ENCODE assay signal across 16 mouse cellular contexts in the genomic region with DNA sequence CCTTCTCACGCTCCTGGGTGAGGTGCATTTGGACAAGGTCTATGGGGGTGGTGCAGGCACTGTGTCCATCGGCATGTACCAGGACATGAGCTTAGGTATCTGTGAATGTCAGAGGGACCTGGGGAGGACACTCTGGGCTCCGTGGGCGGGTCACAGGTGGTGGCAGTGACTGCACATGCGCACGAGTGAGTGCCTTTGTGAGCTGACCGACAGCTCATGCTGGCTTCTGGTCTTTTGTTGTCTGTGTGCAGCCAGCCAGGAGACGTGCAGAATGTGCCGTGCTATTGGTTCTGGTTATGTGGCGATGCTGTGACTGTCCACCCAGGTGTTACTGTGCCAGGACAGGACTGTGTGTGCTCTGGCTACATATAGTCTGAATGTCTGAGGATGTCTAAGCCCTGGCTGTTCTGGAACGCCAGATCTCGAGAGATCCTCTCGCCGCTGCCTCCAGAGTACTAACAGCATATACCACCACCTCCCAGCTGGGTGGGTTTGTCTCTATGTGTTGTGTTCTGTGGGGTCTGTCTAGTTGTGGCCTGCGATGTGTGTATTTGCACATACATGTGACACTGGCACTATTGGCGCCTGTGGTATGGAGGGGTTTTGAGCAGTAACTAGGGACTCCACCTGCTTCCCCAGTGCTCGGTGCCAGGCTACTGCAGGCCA. TPM values are rescaled to one million over a fixed set of nuclear protein-coding genes. Genes with fewer than 3 reads are reported as not detected.
DNase-seq lines count a peak whose midpoint lies in the region; ATAC-seq lines count a peak whose summit lies in the region.
"Had no signal": no experiment of that assay in that cellular context is flagged by ENCODE, and none has a peak within 500 bp of the region (broad histone marks: within the 10 kb centered on the region; RNA-seq: fewer than 3 reads in every experiment).

No protein-coding gene starts in this region.

- H3K9me3 ChIP-seq in kidney, embryonic 15.5 days (replicated peaks) = no peaks in the 10 kb centered on the region
- H3K9me3 ChIP-seq in forebrain, embryonic 10.5 days = no peaks in the 10 kb centered on the region
- H3K9me3 ChIP-seq in hindbrain, embryonic 16.5 days (ENCODE audit: control insufficient read depth, low read length) = no peaks in the 10 kb centered on the region
- no peaks in the 10 kb centered on the region for H3K9me3 ChIP-seq in neural tube, embryonic 14.5 days (ENCODE audit: control insufficient read depth, low read length)

- intact Hi-C loops in heart, postnatal 14 days (cut with DNase I) = no loop called here

- peak overlapping the region; percentile 45 for H3K27ac ChIP-seq in kidney, embryonic 15.5 days
- H3K27ac ChIP-seq in forebrain, embryonic 10.5 days = peak overlapping the region; percentile 90
- H3K27ac ChIP-seq in hindbrain, embryonic 16.5 days (ENCODE audit: low read depth, low read length) = peak overlapping the region; percentile 92
- H3K27ac ChIP-seq in neural tube, embryonic 14.5 days (ENCODE audit: low read depth, low read length) = peak overlapping the region; percentile 87

- no peak overlapping the region for H3K9ac ChIP-seq in kidney, embryonic 15.5 days
- peak overlapping the region; percentile 50 for H3K9ac ChIP-seq in hindbrain, embryonic 16.5 days (ENCODE audit: low read depth, low read length)
- no peak overlapping the region; the same call in 1 of the 2 replicates for H3K9ac ChIP-seq in neural tube, embryonic 14.5 days (replicated peaks; ENCODE audit: low read depth, low read length)

- H3K4me2 ChIP-seq in kidney, embryonic 15.5 days = peak overlapping the region; percentile 21; the same call in 1 of the 2 replicates
- H3K4me2 ChIP-seq in hindbrain, embryonic 16.5 days (ENCODE audit: low read length) = peak overlapping the region; percentile 25
- peak overlapping the region; percentile 14; the same call in 1 of the 2 replicates for H3K4me2 ChIP-seq in neural tube, embryonic 14.5 days (ENCODE audit: low read depth, low read length)

- DNase-seq in kidney, adult 8-10 months = no peak
- peak; percentile 42 for DNase-seq in forebrain, embryonic 10.5 days (ENCODE audit: extremely low spot score, low spot score)
- DNase-seq in heart, postnatal 14 days = no peak
- no peak for DNase-seq in gastrocnemius, postnatal 10 days
- DNase-seq: adrenal gland, postnatal 25 days; cerebellum, adult 8-10 months; heart, adult 11 months; liver; thymus, adult 18-20 months had no signal

- peaks cover 21% of the 10 kb centered on the region for H3K36me3 ChIP-seq in kidney, embryonic 15.5 days
- peaks cover 61% of the 10 kb centered on the region for H3K36me3 ChIP-seq in forebrain, embryonic 10.5 days (replicated peaks)
- peaks cover 3% of the 10 kb centered on the region for H3K36me3 ChIP-seq in hindbrain, embryonic 16.5 days (ENCODE audit: control insufficient read depth, insufficient read depth, low read length)
- peaks cover 3% of the 10 kb centered on the region; the same call in 1 of the 2 replicates for H3K36me3 ChIP-seq in neural tube, embryonic 14.5 days (ENCODE audit: control insufficient read depth, insufficient read depth, low read length)

- WGBS in kidney, embryonic 15.5 days = 64% methylated on average over 17 of the region's 17 CpGs
- WGBS in forebrain, embryonic 10.5 days = 54% methylated on average over 17 of the region's 17 CpGs
- 15% methylated on average over 17 of the region's 17 CpGs for WGBS in hindbrain, embryonic 16.5 days
- 28% methylated on average over 17 of the region's 17 CpGs for WGBS in neural tube, embryonic 14.5 days

- no peaks in the 10 kb centered on the region for H3K27me3 ChIP-seq in kidney, embryonic 15.5 days
- H3K27me3 ChIP-seq in forebrain, embryonic 10.5 days (ENCODE audit: poor library complexity, severe bottlenecking) = no peaks in the 10 kb centered on the region
- no peaks in the 10 kb centered on the region for H3K27me3 ChIP-seq in hindbrain, embryonic 16.5 days (replicated peaks; ENCODE audit: control insufficient read depth, insufficient read depth, low read length)
- no peaks in the 10 kb centered on the region for H3K27me3 ChIP-seq in neural tube, embryonic 14.5 days (ENCODE audit: control insufficient read depth, insufficient read depth, low read length)

- ATAC-seq in kidney, embryonic 15.5 days (replicated peaks; ENCODE audit: low FRiP score) = no peak
- ATAC-seq in hindbrain, embryonic 16.5 days = peak; percentile 10; the same call in 1 of the 2 replicates
- peak; percentile 31 for ATAC-seq in neural tube, embryonic 14.5 days (ENCODE audit: low read depth)
- ATAC-seq in monocyte, adult 5-6 weeks (replicated peaks; ENCODE audit: insufficient number of reproducible peaks, low FRiP score, low TSS enrichment, poor library complexity, severe bottlenecking) = no peak
- ATAC-seq: intestine, postnatal 0 days had no signal

- H3K4me1 ChIP-seq in kidney, embryonic 15.5 days = peaks cover 81% of the 10 kb centered on the region
- peaks cover 78% of the 10 kb centered on the region for H3K4me1 ChIP-seq in forebrain, embryonic 10.5 days
- peaks cover 34% of the 10 kb centered on the region for H3K4me1 ChIP-seq in hindbrain, embryonic 16.5 days (ENCODE audit: control insufficient read depth, insufficient read depth, low read depth, low read length)
- peaks cover 32% of the 10 kb centered on the region for H3K4me1 ChIP-seq in neural tube, embryonic 14.5 days (ENCODE audit: control insufficient read depth, insufficient read depth, low read length)

- no peak overlapping the region for H3K4me3 ChIP-seq in kidney, embryonic 15.5 days (replicated peaks)
- peak overlapping the region; percentile 31 for H3K4me3 ChIP-seq in forebrain, embryonic 10.5 days
- H3K4me3 ChIP-seq in hindbrain, embryonic 16.5 days (ENCODE audit: low read length) = no peak overlapping the region
- H3K4me3 ChIP-seq in neural tube, embryonic 14.5 days (ENCODE audit: low read depth, low read length) = no peak overlapping the region
- H3K4me3 ChIP-seq: erythroblast, embryonic 14.5 days had no signal

RNA-seq across cellular contexts. Expression of a gene that starts 11.4 kb away (rescaled TPM):
- 8.5 and 9.5 TPM in 2 replicates for polyA plus RNA-seq in kidney, embryonic 15.5 days (2015; fragmentation: Nextera tagmentation; extraction: Ambion mirVana)
- polyA plus RNA-seq in forebrain, embryonic 10.5 days (2016; fragmentation: Nextera tagmentation; extraction: Ambion mirVana) = 10.0 and 10.9 TPM in 2 replicates
- polyA plus RNA-seq in hindbrain, embryonic 16.5 days (2015; fragmentation: Nextera tagmentation; extraction: Ambion mirVana) = 4.6 and 4.9 TPM in 2 replicates
- 4.8 and 5.2 TPM in 2 replicates for polyA plus RNA-seq in neural tube, embryonic 14.5 days (2014; fragmentation: Nextera tagmentation; extraction: Ambion mirVana)
- total RNA-seq in heart, postnatal 14 days (2021) = 1 to 10 TPM; 6.0 to 6.2 TPM
- total RNA-seq in gastrocnemius, postnatal 10 days (2021) = 1 to 10 TPM; 3.8 to 9.3 TPM
- 4.8 to 12.1 TPM (median 8.5 TPM) in 3 replicates for total RNA-seq in monocyte, adult 5-6 weeks (2017)

RNA-seq across cellular contexts. Expression of a gene that starts 29.2 kb away (rescaled TPM):
- polyA plus RNA-seq in kidney, embryonic 15.5 days (2015; fragmentation: Nextera tagmentation; extraction: Ambion mirVana) = 80.0 and 89.4 TPM in 2 replicates
- 54.1 and 54.7 TPM in 2 replicates for polyA plus RNA-seq in forebrain, embryonic 10.5 days (2016; fragmentation: Nextera tagmentation; extraction: Ambion mirVana)
- polyA plus RNA-seq in hindbrain, embryonic 16.5 days (2015; fragmentation: Nextera tagmentation; extraction: Ambion mirVana) = 54.0 and 55.5 TPM in 2 replicates
- 37.0 and 49.9 TPM in 2 replicates for polyA plus RNA-seq in neural tube, embryonic 14.5 days (2014; fragmentation: Nextera tagmentation; extraction: Ambion mirVana)
- 10 to 100 TPM; 22.2 to 22.6 TPM for total RNA-seq in heart, postnatal 14 days (2021)
- 10 to 100 TPM; 27.2 to 31.1 TPM for total RNA-seq in gastrocnemius, postnatal 10 days (2021)
- total RNA-seq in monocyte, adult 5-6 weeks (2017) = 103 to 149 TPM (median 111 TPM) in 3 replicates

RNA-seq across cellular contexts. Expression of a gene that starts 38.7 kb away (rescaled TPM):
- 340 and 433 TPM in 2 replicates for polyA plus RNA-seq in kidney, embryonic 15.5 days (2015; fragmentation: Nextera tagmentation; extraction: Ambion mirVana)
- 265 TPM in 2 replicates for polyA plus RNA-seq in forebrain, embryonic 10.5 days (2016; fragmentation: Nextera tagmentation; extraction: Ambion mirVana)
- 130 and 180 TPM in 2 replicates for polyA plus RNA-seq in hindbrain, embryonic 16.5 days (2015; fragmentation: Nextera tagmentation; extraction: Ambion mirVana)
- 109 and 229 TPM in 2 replicates for polyA plus RNA-seq in neural tube, embryonic 14.5 days (2014; fragmentation: Nextera tagmentation; extraction: Ambion mirVana)
- total RNA-seq in heart, postnatal 14 days (2021) = 10 to 100 TPM; 24.5 to 28.1 TPM
- total RNA-seq in gastrocnemius, postnatal 10 days (2021) = 10 to 100 TPM; 79.1 to 88.6 TPM
- total RNA-seq in monocyte, adult 5-6 weeks (2017) = not detected in 3 replicates

RNA-seq across cellular contexts. Expression of a gene that starts 39.2 kb away (rescaled TPM):
- polyA plus RNA-seq in kidney, embryonic 15.5 days (2015; fragmentation: Nextera tagmentation; extraction: Ambion mirVana) = 0.50 and 0.64 TPM in 2 replicates
- 0.15 and 0.17 TPM in 2 replicates for polyA plus RNA-seq in forebrain, embryonic 10.5 days (2016; fragmentation: Nextera tagmentation; extraction: Ambion mirVana)
- 0.60 and 1.0 TPM in 2 replicates for polyA plus RNA-seq in hindbrain, embryonic 16.5 days (2015; fragmentation: Nextera tagmentation; extraction: Ambion mirVana)
- polyA plus RNA-seq in neural tube, embryonic 14.5 days (2014; fragmentation: Nextera tagmentation; extraction: Ambion mirVana) = 0.50 and 0.79 TPM in 2 replicates
- total RNA-seq in heart, postnatal 14 days (2021) = not detected
- total RNA-seq in gastrocnemius, postnatal 10 days (2021) = not detected
- total RNA-seq in monocyte, adult 5-6 weeks (2017) = not detected in 3 replicates
- total RNA-seq: adrenal gland, postnatal 25 days had no signal
- polyA plus RNA-seq: C2C12; erythroblast, embryonic 14.5 days had no signal

Comparison
In these comparisons a context has a peak if more than half of its experiments do, and no peak if none do; other contexts are left out.
1. ATAC-seq: peak in hindbrain, embryonic 16.5 days (single experiment) and neural tube, embryonic 14.5 days (single experiment); none in kidney, embryonic 15.5 days (single experiment) and monocyte, adult 5-6 weeks (single experiment).
2. Peak in every context shown above with its lines, with median percentiles within 50 percentile points of each other: H3K27ac ChIP-seq and H3K4me2 ChIP-seq.